Mouse (Mus musculus) testis, adult 2 months (tissue): Measurements from ENCODE around the gene Sspn. TPM values are rescaled to one million over a fixed set of nuclear protein-coding genes. Genes with fewer than 3 reads are reported as not detected.

Source experiments
- H3K27ac ChIP-seq: fragments of 200-500 bp; 2 replicates; pipeline ENCODE4 v1.5.1; 2012; ENCODE audit warnings: low read depth, low read length; ENCODE audit not compliant: control insufficient read depth, insufficient read depth
- H3K27me3 ChIP-seq: fragments of 200-500 bp; 2 replicates; pipeline ENCODE4 v1.6.1; 2012; ENCODE audit warnings: mild to moderate bottlenecking, low read length, moderate library complexity; ENCODE audit not compliant: control insufficient read depth, insufficient read depth
- H3K36me3 ChIP-seq: fragments of 200-500 bp; 2 replicates; pipeline ENCODE4 v1.6.1; 2012; ENCODE audit warnings: mild to moderate bottlenecking, low read length; ENCODE audit not compliant: control insufficient read depth, insufficient read depth
- H3K4me1 ChIP-seq: fragments of 200-500 bp; 2 replicates; pipeline ENCODE4 v1.6.1; 2012; ENCODE audit warnings: low read length; ENCODE audit not compliant: control insufficient read depth, insufficient read depth
- H3K4me3 ChIP-seq: fragments of 200-500 bp; 2 replicates; pipeline ENCODE4 v1.5.1; 2012; ENCODE audit warnings: low read depth, mild to moderate bottlenecking, low read length, moderate library complexity, mixed read lengths; ENCODE audit not compliant: control insufficient read depth
- CTCF ChIP-seq: fragments of 200-500 bp; IDR thresholded peaks from 2 replicates; pipeline ENCODE4 v1.5.1; 2012; ENCODE audit warnings: low read depth, mild to moderate bottlenecking, inconsistent platforms, low read length, moderate library complexity; ENCODE audit not compliant: control insufficient read depth, insufficient read depth, insufficient replicate concordance
- POLR2A ChIP-seq: fragments of 200-500 bp; IDR thresholded peaks from 2 replicates; pipeline ENCODE4 v1.6.1; 2012; ENCODE audit warnings: low read depth, mild to moderate bottlenecking, inconsistent platforms, low read length, moderate library complexity; ENCODE audit not compliant: control insufficient read depth
- polyA plus RNA-seq: library from polyadenylated mRNA; depleted of rRNA; stranded (reverse); fragments of >200 nt; gene quantifications from 2 replicates; pipeline ENCODE4 v1.2.3, GENCODE M21; 2012

Sspn gene
- polyA plus RNA-seq, 1 experiment = 1.0 TPM

- Histone ChIP-seq H3K4me1 (no peaks in the 10 kb centered on the region), H3K36me3 (no peaks in the 10 kb centered on the region), H3K27ac (no peak overlapping the region), H3K4me3 (no peak overlapping the region), H3K27me3 (no peaks in the 10 kb centered on the region)
- no peak for TF ChIP-seq CTCF
These were observed 37.9 kb upstream of the Sspn start for GRCm38 (mm10) chr6:145893366-145894021.

DNA sequence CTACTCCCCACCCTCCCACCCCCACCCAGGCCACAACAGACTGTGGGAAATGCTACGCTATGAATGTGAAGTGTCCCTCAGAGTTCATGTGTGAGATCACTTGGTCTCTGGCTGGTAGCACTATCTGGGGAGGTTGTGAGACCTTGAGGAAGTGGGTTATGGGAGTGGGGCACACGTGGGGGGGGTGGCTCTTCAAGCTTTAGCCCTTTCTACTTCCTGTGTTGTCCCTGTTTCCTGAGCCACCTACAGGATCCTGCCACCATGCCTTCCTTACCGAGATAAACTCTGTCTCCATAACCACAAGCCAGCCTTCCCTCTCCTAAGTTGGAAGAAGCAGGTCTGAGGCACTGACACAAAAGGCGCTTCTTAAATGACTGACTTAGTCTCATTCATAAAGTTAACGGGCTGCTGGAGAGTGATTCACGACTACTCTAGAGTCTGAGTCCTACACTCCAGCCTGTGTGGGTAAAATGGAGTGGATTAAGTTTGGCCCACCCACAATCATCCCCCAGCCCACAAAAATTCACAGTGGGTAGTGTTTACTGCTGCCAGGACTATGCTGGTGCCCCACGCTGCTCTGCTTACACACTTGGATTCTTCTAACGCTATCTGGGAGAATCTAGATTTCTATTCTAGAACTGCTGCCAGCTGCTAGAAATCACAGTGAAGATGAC lies 36.6 kb upstream of the Sspn start:
- Histone ChIP-seq H3K27ac (no peak overlapping the region), H3K27me3 (no peaks in the 10 kb centered on the region), H3K36me3 (no peaks in the 10 kb centered on the region), H3K4me1 (no peaks in the 10 kb centered on the region), H3K4me3 (no peak overlapping the region)
- TF ChIP-seq CTCF = no peak
- no peak for TF ChIP-seq POLR2A

GRCm38 (mm10) chr6:145904169-145904568 lies 27.3 kb upstream of the Sspn start:
- Histone ChIP-seq H3K4me1 (no peaks in the 10 kb centered on the region), H3K27me3 (no peaks in the 10 kb centered on the region), H3K4me3 (no peak overlapping the region), H3K36me3 (no peaks in the 10 kb centered on the region), H3K27ac (no peak overlapping the region)
- TF ChIP-seq CTCF = no peak
- no peak for TF ChIP-seq POLR2A

GRCm38 (mm10) chr6:145904616-145905015 lies 26.8 kb upstream of the Sspn start:
- H3K36me3 ChIP-seq = no peaks in the 10 kb centered on the region
- no peak for TF ChIP-seq POLR2A
- no peak for TF ChIP-seq CTCF
- no peak overlapping the region for H3K4me3 ChIP-seq

GRCm38 (mm10) chr6:145906096-145906890 lies 25.1 kb upstream of the Sspn start:
- Histone ChIP-seq H3K4me3 (no peak overlapping the region), H3K36me3 (no peaks in the 10 kb centered on the region), H3K27ac (no peak overlapping the region), H3K27me3 (no peaks in the 10 kb centered on the region), H3K4me1 (no peaks in the 10 kb centered on the region)
- TF ChIP-seq CTCF = no peak
- TF ChIP-seq POLR2A = no peak

More at GRCm38 (mm10) chr6:145904616-145905015, 26.8 kb upstream of the Sspn start:
- H3K27me3 ChIP-seq = no peaks in the 10 kb centered on the region
- H3K4me1 ChIP-seq = no peaks in the 10 kb centered on the region
- H3K27ac ChIP-seq = no peak overlapping the region

- H3K4me3 ChIP-seq = no peak overlapping the region
- TF ChIP-seq CTCF = no peak
- no peak for TF ChIP-seq POLR2A
These were observed 21.5 kb upstream of the Sspn start for GRCm38 (mm10) chr6:145909943-145910342.

GRCm38 (mm10) chr6:145910469-145911426 lies 20.7 kb upstream of the Sspn start:
- Histone ChIP-seq H3K27me3 (no peaks in the 10 kb centered on the region), H3K4me1 (no peaks in the 10 kb centered on the region), H3K27ac (no peak overlapping the region), H3K36me3 (no peaks in the 10 kb centered on the region), H3K4me3 (no peak overlapping the region)
- TF ChIP-seq CTCF (no peak), POLR2A (no peak)

More at GRCm38 (mm10) chr6:145909943-145910342, 21.5 kb upstream of the Sspn start:
- no peaks in the 10 kb centered on the region for H3K27me3 ChIP-seq
- H3K36me3 ChIP-seq = no peaks in the 10 kb centered on the region
- H3K27ac ChIP-seq = no peak overlapping the region
- no peaks in the 10 kb centered on the region for H3K4me1 ChIP-seq
